Mouse (Mus musculus) stomach, embryonic 16.5 days (tissue): ENCODE data around the gene Fam20c. TPM values are rescaled to one million over a fixed set of nuclear protein-coding genes. Genes with fewer than 3 reads are reported as not detected.

Source experiments
- ATAC-seq: fragments of 200-750 bp; cut with Nextera tagmentation; 2 replicates; pipeline ENCODE4 v1.8.0; 2017; ENCODE audit warnings: moderate number of reproducible peaks, moderate TSS enrichment; ENCODE audit not compliant: insufficient read depth, low FRiP score
- H3K27ac ChIP-seq: fragments of 300-500 bp; sonication (generic); 2 replicates; pipeline ENCODE4 v1.5.1; 2014; ENCODE audit warnings: low read length
- H3K27me3 ChIP-seq: fragments of 300-500 bp; sonication (generic); 2 replicates; pipeline ENCODE4 v1.6.1; 2014; ENCODE audit warnings: low read length, control low read depth, mixed read lengths; ENCODE audit not compliant: control insufficient read depth, insufficient read depth
- H3K36me3 ChIP-seq: fragments of 300-500 bp; sonication (generic); 2 replicates; pipeline ENCODE4 v1.6.1; 2014; ENCODE audit warnings: low read length; ENCODE audit not compliant: control insufficient read depth, insufficient read depth
- H3K4me1 ChIP-seq: fragments of 300-500 bp; sonication (generic); 2 replicates; pipeline ENCODE4 v1.6.1; 2014; ENCODE audit warnings: low read length, control low read depth, mixed read lengths; ENCODE audit not compliant: control insufficient read depth, insufficient read depth
- H3K4me2 ChIP-seq: fragments of 300-500 bp; sonication (generic); 2 replicates; pipeline ENCODE4 v1.6.1; 2014; ENCODE audit warnings: low read depth, low read length, mixed read lengths
- H3K4me3 ChIP-seq: fragments of 300-500 bp; sonication (generic); replicated peaks from 2 replicates; pipeline ENCODE4 v1.5.1; 2014; ENCODE audit warnings: mild to moderate bottlenecking, low read length
- H3K9ac ChIP-seq: fragments of 300-500 bp; sonication (generic); 2 replicates; pipeline ENCODE4 v1.6.1; 2014; ENCODE audit warnings: low read length
- H3K9me3 ChIP-seq: fragments of 300-500 bp; sonication (generic); replicated peaks from 2 replicates; pipeline ENCODE4 v1.6.1; 2016; ENCODE audit warnings: low read length, control low read depth; ENCODE audit not compliant: control insufficient read depth
- WGBS: fragments of 180-500 bp; shearing (Covaris S2); extraction: QIAGEN DNeasy Blood & Tissue Kit; methylation state at CpG from one replicate; pipeline ENCODE4 v1.1.7; 2014; 5-methylcytosine and 5-hydroxymethylcytosine counted together
- polyA plus RNA-seq: library from polyadenylated mRNA; unstranded; fragments of >200 nt; fragmentation: Nextera tagmentation; extraction: Ambion mirVana; gene quantifications from 2 replicates; pipeline ENCODE4 v1.2.1, GENCODE M21; 2015

Fam20c gene
- polyA plus RNA-seq, 1 experiment from 2014 or later: 5.4 TPM

DNA sequence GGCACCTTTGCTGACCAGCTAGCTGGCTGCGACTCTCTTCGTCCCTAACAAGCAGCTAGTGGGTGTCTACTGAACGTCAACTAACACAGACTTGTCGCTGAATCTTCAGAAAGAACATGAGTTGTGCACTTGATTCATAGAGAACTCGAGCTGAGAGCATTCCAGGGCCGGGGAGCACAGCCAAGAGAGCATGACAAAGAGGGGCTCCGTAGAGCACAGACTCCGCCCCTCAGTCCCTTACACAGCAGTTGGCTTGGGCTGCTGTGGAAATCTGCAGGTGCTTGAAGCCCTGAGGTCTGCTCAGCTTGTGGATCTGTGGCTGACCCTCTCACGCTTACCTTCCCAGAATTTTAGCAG, 390 bp upstream of the Fam20c start:
- Histone ChIP-seq H3K4me1 (peaks cover 18% of the 10 kb centered on the region), H3K9ac (peak overlapping the region; percentile 90), H3K36me3 (no peaks in the 10 kb centered on the region), H3K27me3 (peaks cover 9% of the 10 kb centered on the region; the same call in 1 of the 2 replicates), H3K4me2 (peak overlapping the region; percentile 96), H3K27ac (peak overlapping the region; percentile 93; the same call in 1 of the 2 replicates), H3K4me3 (peak overlapping the region; percentile 78), H3K9me3 (no peaks in the 10 kb centered on the region)
- 6% methylated on average over 9 of the region's 9 CpGs for WGBS
- no peak for ATAC-seq

- peak overlapping the region; percentile 17; the same call in 1 of the 2 replicates for H3K27ac ChIP-seq
- peaks cover 9% of the 10 kb centered on the region; the same call in 1 of the 2 replicates for H3K27me3 ChIP-seq
- WGBS: 2% methylated on average over 34 of the region's 34 CpGs
- peaks cover 18% of the 10 kb centered on the region for H3K4me1 ChIP-seq
- peak overlapping the region; percentile 78 for H3K4me3 ChIP-seq
- H3K36me3 ChIP-seq: no peaks in the 10 kb centered on the region
- peak overlapping the region; percentile 90 for H3K9ac ChIP-seq
- no peaks in the 10 kb centered on the region for H3K9me3 ChIP-seq
- no peak for ATAC-seq
- peak overlapping the region; percentile 96 for H3K4me2 ChIP-seq
Measured at GRCm38 (mm10) chr5:138755121-138755452, 773 bp downstream of the Fam20c start.

DNA sequence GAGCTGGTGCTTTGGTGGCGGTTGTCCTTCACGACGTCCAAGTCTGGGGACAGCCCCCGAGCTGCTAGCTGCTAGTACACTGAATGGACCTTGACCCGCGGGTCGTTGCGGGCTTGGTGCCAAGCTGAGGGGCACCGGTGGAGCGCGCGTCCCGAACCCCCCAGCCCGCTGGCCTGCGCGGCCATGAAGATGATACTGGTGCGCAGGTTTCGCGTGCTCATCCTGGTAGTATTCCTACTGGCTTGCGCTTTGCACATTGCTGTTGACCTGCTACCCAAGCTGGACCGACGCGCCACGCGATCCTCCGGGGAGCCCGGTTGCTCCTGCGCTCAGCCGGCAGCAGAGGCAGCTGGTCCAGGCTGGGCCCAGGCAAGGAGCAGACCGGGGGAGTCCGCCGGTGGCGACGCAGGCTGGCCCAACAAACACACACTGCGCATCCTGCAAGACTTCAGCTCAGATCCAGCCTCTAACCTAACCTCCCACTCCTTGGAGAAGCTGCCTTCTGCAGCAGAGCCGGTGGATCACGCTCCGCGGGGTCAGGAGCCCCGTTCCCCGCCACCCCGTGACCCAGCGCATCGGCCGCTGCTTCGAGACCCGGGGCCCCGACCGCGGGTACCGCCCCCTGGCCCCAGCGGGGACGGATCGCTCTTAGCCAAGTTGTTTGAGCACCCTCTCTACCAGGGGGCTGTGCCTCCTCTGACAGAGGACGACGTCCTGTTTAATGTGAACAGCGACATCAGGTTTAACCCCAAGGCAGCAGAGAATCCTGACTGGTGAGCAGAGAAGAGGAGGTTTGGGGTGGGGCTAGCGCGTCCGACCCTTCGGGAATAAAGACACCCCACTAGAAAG, 1.4 kb downstream of the Fam20c start:
- H3K4me1 ChIP-seq: peaks cover 18% of the 10 kb centered on the region
- no peaks in the 10 kb centered on the region for H3K36me3 ChIP-seq
- H3K4me2 ChIP-seq: peak overlapping the region; percentile 96
- no peaks in the 10 kb centered on the region for H3K9me3 ChIP-seq
- ATAC-seq: no peak
- peak overlapping the region; percentile 90 for H3K9ac ChIP-seq
- WGBS: 2% methylated on average over 61 of the region's 61 CpGs
- peak overlapping the region; percentile 78 for H3K4me3 ChIP-seq
- H3K27me3 ChIP-seq: peaks cover 9% of the 10 kb centered on the region; the same call in 1 of the 2 replicates
- H3K27ac ChIP-seq: peak overlapping the region; percentile 28; the same call in 1 of the 2 replicates

GRCm38 (mm10) chr5:138756311-138757085, 2.2 kb downstream of the Fam20c start:
- Histone ChIP-seq H3K4me3 (peak overlapping the region; percentile 78), H3K9me3 (no peaks in the 10 kb centered on the region), H3K36me3 (no peaks in the 10 kb centered on the region), H3K27ac (peak overlapping the region; percentile 28), H3K4me1 (peaks cover 18% of the 10 kb centered on the region), H3K27me3 (peaks cover 9% of the 10 kb centered on the region; the same call in 1 of the 2 replicates), H3K4me2 (peak overlapping the region; percentile 96), H3K9ac (peak overlapping the region; percentile 90)
- ATAC-seq: peak; percentile 31; the same call in 1 of the 2 replicates
- 25% methylated on average over 15 of the region's 15 CpGs for WGBS

- peak overlapping the region; percentile 78; the same call in 1 of the 2 replicates for H3K4me3 ChIP-seq
- H3K9ac ChIP-seq: peak overlapping the region; percentile 38; the same call in 1 of the 2 replicates
- H3K27me3 ChIP-seq: peaks cover 9% of the 10 kb centered on the region; the same call in 1 of the 2 replicates
- peak overlapping the region; percentile 28 for H3K27ac ChIP-seq
- ATAC-seq: no peak
- H3K9me3 ChIP-seq: no peaks in the 10 kb centered on the region
- H3K4me2 ChIP-seq: peak overlapping the region; percentile 96
- H3K36me3 ChIP-seq: no peaks in the 10 kb centered on the region
- peaks cover 18% of the 10 kb centered on the region for H3K4me1 ChIP-seq
- WGBS: 63% methylated on average over 6 of the region's 6 CpGs
Measured at GRCm38 (mm10) chr5:138757135-138757534, 2.8 kb downstream of the Fam20c start.

DNA sequence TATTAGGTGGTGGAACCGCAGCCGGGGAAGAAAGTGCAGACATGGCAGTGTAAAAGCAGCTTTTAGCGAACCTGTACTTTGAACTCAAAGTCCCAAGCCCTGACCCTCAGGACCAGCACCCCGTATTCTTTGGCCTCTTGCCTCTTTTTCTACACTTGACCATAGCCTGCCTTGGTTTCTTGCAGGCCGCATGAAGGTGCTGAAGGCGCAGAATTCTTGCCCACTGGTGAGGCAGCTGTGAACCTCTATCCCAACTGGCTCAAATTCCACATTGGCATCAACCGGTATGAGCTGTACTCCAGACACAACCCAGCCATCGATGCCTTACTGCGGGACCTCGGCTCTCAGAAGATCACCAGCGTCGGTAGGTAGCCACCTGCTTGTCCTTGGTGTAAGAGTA, 3.3 kb downstream of the Fam20c start:
- H3K4me2 ChIP-seq: peak overlapping the region; percentile 96
- ATAC-seq: no peak
- peaks cover 9% of the 10 kb centered on the region; the same call in 1 of the 2 replicates for H3K27me3 ChIP-seq
- H3K4me3 ChIP-seq: no peak overlapping the region
- no peaks in the 10 kb centered on the region for H3K9me3 ChIP-seq
- 88% methylated on average over 12 of the region's 12 CpGs for WGBS
- H3K4me1 ChIP-seq: peaks cover 18% of the 10 kb centered on the region
- H3K27ac ChIP-seq: no peak overlapping the region
- no peaks in the 10 kb centered on the region for H3K36me3 ChIP-seq
- H3K9ac ChIP-seq: no peak overlapping the region

DNA sequence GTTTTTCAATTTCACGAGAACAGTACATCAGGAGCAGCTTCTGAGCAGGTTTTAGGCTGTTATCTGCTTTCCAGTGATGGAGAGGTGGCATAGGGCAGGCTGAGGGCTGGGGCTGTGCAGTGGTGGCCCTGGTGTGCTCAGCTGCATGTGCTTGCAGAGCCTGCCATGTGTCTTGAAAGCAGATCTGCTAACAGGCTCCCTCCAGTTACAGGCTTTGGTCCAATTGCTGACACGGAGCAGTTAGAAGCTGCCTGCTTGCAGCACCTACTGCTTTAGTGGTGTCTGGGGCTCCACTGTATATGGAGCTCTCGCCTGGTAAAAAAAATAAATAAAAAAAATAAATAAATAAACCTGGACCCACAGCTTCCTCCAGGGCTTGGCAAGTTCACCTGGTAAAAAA, 4.2 kb downstream of the Fam20c start:
- ATAC-seq: no peak
- Histone ChIP-seq H3K4me3 (no peak overlapping the region), H3K27ac (no peak overlapping the region), H3K4me1 (peaks cover 18% of the 10 kb centered on the region), H3K9ac (no peak overlapping the region), H3K36me3 (no peaks in the 10 kb centered on the region), H3K4me2 (no peak overlapping the region), H3K9me3 (no peaks in the 10 kb centered on the region), H3K27me3 (0 out of 2 replicates have a peak, but pooled peaks cover 9% of the 10 kb centered on the region)
- 70% methylated on average over 3 of the region's 3 CpGs for WGBS

DNA sequence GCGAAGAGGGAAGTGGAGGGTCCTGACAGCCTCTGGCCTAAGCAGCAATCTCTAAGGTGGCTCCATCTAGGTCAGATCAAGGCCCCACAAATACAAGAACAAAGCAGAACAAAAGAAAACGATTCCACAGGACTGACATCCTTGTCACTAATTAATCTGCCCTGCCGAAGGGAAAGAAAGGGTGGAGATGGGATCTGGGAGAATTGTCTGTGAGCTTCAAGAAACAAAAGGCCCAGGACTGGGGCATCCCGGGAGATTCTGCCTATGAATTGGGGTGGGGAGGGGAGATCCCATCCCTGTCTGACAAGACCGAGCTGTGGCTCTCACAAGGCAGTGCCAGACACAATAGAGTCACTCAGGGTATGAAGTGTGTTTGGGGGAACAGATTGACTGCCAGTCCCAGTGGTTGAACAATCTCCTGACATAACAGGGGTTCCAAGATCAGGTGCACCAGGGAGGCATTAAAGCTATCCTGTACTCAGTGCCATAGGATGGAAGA, 7.6 kb downstream of the Fam20c start:
- Histone ChIP-seq H3K9me3 (no peaks in the 10 kb centered on the region), H3K36me3 (no peaks in the 10 kb centered on the region), H3K9ac (no peak overlapping the region), H3K4me2 (no peak overlapping the region), H3K4me3 (no peak overlapping the region), H3K27me3 (no peaks in the 10 kb centered on the region), H3K27ac (no peak overlapping the region), H3K4me1 (no peaks in the 10 kb centered on the region)
- 56% methylated on average over 5 of the region's 5 CpGs for WGBS
- ATAC-seq: no peak

- ATAC-seq: no peak
- no peak overlapping the region for H3K9ac ChIP-seq
- no peaks in the 10 kb centered on the region for H3K36me3 ChIP-seq
- 82% methylated on average over 4 of the region's 4 CpGs for WGBS
- H3K4me3 ChIP-seq: no peak overlapping the region
- H3K9me3 ChIP-seq: no peaks in the 10 kb centered on the region
- no peaks in the 10 kb centered on the region for H3K27me3 ChIP-seq
- H3K4me1 ChIP-seq: no peaks in the 10 kb centered on the region
- no peak overlapping the region for H3K27ac ChIP-seq
- H3K4me2 ChIP-seq: no peak overlapping the region
Measured at GRCm38 (mm10) chr5:138762361-138762760, 8.0 kb downstream of the Fam20c start.
